Mouse (Mus musculus) midbrain, embryonic 16.5 days (tissue): ENCODE data around the gene Gdpd3. TPM values are rescaled to one million over a fixed set of nuclear protein-coding genes. Genes with fewer than 3 reads are reported as not detected.
"Not testable (repeated sequence)": the region's sequence is repeated elsewhere in the genome, so short reads cannot be mapped to it uniquely, and the experiment has no call there.

ENCODE experiments used
- ATAC-seq: fragments of 200-750 bp; cut with Nextera tagmentation; 2 replicates; pipeline ENCODE4 v1.8.0; 2017; ENCODE audit warnings: moderate TSS enrichment
- H3K27ac ChIP-seq: fragments of 300-500 bp; sonication (generic); 2 replicates; pipeline ENCODE4 v1.5.1; 2014; ENCODE audit warnings: mild to moderate bottlenecking, low read length, mixed read lengths
- H3K27me3 ChIP-seq: fragments of 300-500 bp; sonication (generic); 2 replicates; pipeline ENCODE4 v1.6.1; 2014; ENCODE audit warnings: low read depth, low read length, mixed read lengths; ENCODE audit not compliant: control insufficient read depth, insufficient read depth
- H3K36me3 ChIP-seq: fragments of 300-500 bp; sonication (generic); 2 replicates; pipeline ENCODE4 v1.6.1; 2014; ENCODE audit warnings: mild to moderate bottlenecking, low read length, moderate library complexity, mixed read lengths; ENCODE audit not compliant: control insufficient read depth, insufficient read depth
- H3K4me1 ChIP-seq: fragments of 300-500 bp; sonication (generic); 2 replicates; pipeline ENCODE4 v1.6.1; 2014; ENCODE audit warnings: mild to moderate bottlenecking, low read length, mixed read lengths; ENCODE audit not compliant: control insufficient read depth, insufficient read depth
- H3K4me2 ChIP-seq: fragments of 300-500 bp; sonication (generic); 2 replicates; pipeline ENCODE4 v1.6.1; 2014; ENCODE audit warnings: mild to moderate bottlenecking, low read length, mixed read lengths
- H3K4me3 ChIP-seq: fragments of 300-500 bp; sonication (generic); 2 replicates; pipeline ENCODE4 v1.5.1; 2014; ENCODE audit warnings: low read depth, mild to moderate bottlenecking, low read length, moderate library complexity, mixed read lengths
- H3K9ac ChIP-seq: fragments of 300-500 bp; sonication (generic); 2 replicates; pipeline ENCODE4 v1.6.1; 2014; ENCODE audit warnings: low read depth, low read length, mixed read lengths
- H3K9me3 ChIP-seq: fragments of 300-500 bp; sonication (generic); replicated peaks from 2 replicates; pipeline ENCODE4 v1.6.1; 2014; ENCODE audit warnings: mild to moderate bottlenecking, low read length, mixed read lengths; ENCODE audit not compliant: control insufficient read depth, poor library complexity, severe bottlenecking
- WGBS: fragments of 180-500 bp; shearing (Covaris S2); extraction: QIAGEN DNeasy Blood & Tissue Kit; methylation state at CpG from one replicate; pipeline ENCODE4 v1.1.7; 2014; 5-methylcytosine and 5-hydroxymethylcytosine counted together
- polyA plus RNA-seq: library from polyadenylated mRNA; unstranded; fragments of >200 nt; fragmentation: Nextera tagmentation; extraction: Ambion mirVana; gene quantifications from 2 replicates; pipeline ENCODE4 v1.2.1, GENCODE M21; 2015

Gene Gdpd3
- polyA plus RNA-seq, 1 experiment from 2014 or later = 0.95 TPM

DNA sequence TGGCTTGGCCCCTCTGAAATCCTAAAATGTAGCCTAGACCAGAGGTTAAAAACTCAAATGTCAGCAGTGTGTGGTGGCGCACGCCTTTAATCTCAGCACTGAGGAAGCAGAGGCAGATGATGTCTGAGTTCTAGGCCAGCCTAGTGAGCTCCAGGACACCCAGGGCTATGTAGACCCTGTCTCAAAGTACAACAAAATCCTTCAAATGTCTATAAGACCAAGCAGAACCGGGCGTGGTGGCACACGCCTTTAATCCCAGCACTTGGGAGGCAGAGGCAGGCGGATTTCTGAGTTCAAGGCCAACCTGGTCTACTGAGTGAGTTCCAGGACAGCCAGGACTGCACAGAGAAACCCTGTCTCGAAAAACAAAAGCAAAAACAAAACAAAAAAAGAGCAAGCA lies 13.0 kb downstream of the Gdpd3 start:
- ATAC-seq, H3K36me3 ChIP-seq, H3K9me3 ChIP-seq, H3K4me3 ChIP-seq, H3K27me3 ChIP-seq, H3K9ac ChIP-seq, H3K4me2 ChIP-seq, H3K27ac ChIP-seq: not testable (repeated sequence)
- peaks cover 32% of the 10 kb centered on the region for H3K4me1 ChIP-seq
- 86% methylated on average over 7 of the region's 7 CpGs for WGBS

DNA sequence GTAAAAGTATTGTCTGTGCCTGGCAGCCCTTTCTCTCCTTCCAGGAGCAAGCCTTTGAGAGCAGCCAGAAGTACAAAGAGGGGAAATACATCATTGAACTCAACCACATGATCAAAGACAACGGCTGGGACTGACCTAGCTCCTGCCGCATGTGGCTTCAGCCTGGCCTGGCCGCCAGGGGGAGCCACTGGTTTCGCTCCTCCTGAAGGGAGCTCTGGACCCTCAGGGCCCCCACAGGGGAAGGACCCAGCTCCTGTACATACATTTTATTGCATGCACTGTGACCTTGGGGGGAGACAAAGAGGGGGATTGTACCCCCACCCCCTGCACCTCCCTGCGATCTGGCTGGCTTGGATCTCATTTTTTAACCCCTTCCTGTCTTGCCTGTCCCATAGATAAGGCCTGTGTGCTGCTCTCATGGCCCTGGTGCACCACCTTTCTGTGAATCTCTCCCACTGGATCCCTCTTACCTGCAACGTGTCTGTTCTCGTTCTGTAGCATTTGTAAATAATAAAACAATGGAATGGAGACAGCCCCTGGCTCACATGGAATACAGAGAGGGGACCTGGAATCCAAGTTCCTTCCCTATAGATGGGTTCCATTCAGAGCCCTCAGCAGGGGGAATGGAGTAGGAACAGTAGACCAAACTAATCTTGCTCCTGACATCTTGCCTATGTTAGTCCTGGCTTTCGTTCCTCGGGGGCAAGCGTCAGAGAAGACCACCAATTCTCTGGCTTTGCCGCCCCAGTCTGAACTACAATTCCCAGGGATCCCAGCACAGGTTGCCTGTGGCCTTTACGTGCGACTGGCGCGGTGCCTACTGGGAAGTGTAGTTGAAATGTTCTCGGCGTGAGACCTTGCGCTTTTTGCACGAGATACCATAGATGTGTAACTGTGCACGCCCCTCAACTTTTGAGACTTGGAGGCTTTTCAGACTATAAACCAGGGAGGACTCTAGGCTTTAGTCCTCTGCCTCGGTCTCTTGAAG lies 14.1 kb downstream of the Gdpd3 start:
- ATAC-seq = peak; percentile 77
- H3K4me3 ChIP-seq = peak overlapping the region; percentile 40
- peak overlapping the region; percentile 73 for H3K27ac ChIP-seq
- H3K9ac ChIP-seq = peak overlapping the region; percentile 69
- no peaks in the 10 kb centered on the region for H3K27me3 ChIP-seq
- under 1% methylated on average over 21 of the region's 21 CpGs for WGBS
- H3K36me3 ChIP-seq = peaks cover 11% of the 10 kb centered on the region; the same call in 1 of the 2 replicates
- peak overlapping the region; percentile 73 for H3K4me2 ChIP-seq
- peaks cover 32% of the 10 kb centered on the region for H3K4me1 ChIP-seq
- no peaks in the 10 kb centered on the region for H3K9me3 ChIP-seq

DNA sequence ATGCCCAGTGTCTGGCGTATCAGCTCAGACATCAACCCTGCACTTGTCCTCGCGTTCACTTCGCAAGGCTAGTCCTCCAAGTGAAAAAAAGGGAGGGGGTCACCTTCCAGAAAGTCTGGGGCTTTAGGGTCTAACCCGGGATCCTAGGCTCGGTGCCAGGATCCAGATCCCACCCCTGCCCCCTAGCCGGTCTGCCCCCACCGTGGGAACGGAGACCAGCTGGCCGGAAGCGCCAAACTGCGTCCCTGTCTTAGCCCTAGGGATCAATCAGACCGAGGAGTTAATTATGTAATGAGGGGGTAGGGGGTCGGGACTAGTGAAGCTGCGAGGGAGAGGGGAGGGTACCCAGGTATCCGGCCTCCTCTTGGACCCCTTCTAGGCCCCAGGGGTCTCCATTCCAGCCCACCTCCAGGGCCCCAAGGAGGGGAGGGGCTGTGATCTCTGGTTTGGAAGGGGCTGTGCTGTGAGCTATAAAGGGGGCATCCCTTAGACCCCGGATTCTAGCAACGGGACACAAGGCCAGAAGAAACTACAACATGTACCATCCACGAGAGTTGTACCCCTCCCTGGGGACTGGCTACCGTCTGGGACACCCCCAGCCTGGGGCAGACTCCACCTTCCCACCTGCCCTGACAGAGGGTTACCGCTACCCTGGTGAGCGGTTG lies 15.0 kb downstream of the Gdpd3 start, which contains the start of gene Tbx6:
Gene Tbx6, plus strand, starts transcription at position 513 of the 665 bp plus-strand sequence.
- no peaks in the 10 kb centered on the region for H3K9me3 ChIP-seq
- peak within 1 kb of the TSS; percentile 69 for H3K9ac ChIP-seq
- peak within 1 kb of the TSS; percentile 73 for H3K27ac ChIP-seq
- no peaks in the 10 kb centered on the region for H3K27me3 ChIP-seq
- peak within 1 kb of the TSS; percentile 40 for H3K4me3 ChIP-seq
- H3K36me3 ChIP-seq = peaks cover 14% of the 10 kb centered on the region; the same call in 1 of the 2 replicates
- WGBS = 6% methylated on average over 22 of the region's 22 CpGs
- peaks cover 27% of the 10 kb centered on the region for H3K4me1 ChIP-seq
- peak within 1 kb of the TSS; percentile 73 for H3K4me2 ChIP-seq
- ATAC-seq = peak; percentile 7; the same call in 1 of the 2 replicates

DNA sequence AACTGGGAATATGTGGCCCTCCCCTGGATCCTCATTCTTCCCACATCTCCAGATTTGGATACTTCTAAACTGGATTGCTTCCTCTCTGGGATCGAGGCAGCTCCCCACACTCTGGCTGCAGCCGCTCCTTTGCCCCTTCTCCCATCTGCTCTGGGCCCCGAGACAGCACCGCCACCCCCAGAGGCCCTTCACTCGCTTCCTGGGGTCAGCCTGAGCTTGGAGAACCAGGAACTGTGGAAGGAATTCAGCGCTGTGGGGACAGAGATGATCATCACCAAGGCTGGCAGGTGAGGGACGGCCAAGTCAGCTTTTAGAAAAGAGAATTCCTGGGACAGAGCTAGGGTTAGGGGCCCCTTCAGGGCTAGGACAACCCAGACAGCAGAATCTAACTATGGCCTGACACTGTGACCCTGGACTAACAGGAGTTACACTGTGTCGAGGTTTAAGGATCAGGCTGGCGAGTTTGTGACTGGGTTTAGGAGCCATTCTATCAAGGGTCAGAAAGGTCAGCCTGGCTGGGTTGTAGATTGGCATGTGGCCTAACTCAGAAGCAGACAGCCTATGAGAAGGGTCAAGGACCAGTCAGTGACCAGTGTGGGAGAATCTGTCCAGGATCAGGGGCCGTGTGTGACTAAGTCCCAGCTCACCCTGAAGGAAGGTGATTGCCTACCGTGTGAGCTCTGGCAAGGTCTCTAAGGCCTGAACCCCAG lies 15.7 kb downstream of the Gdpd3 start:
- Histone ChIP-seq H3K4me3 (no peak overlapping the region), H3K27me3 (no peaks in the 10 kb centered on the region), H3K27ac (no peak overlapping the region), H3K4me2 (peak overlapping the region; percentile 73; the same call in 1 of the 2 replicates), H3K9me3 (no peaks in the 10 kb centered on the region), H3K9ac (peak overlapping the region; percentile 69; the same call in 1 of the 2 replicates), H3K4me1 (peaks cover 26% of the 10 kb centered on the region), H3K36me3 (peaks cover 19% of the 10 kb centered on the region)
- 40% methylated on average over 11 of the region's 11 CpGs for WGBS
- ATAC-seq = no peak

DNA sequence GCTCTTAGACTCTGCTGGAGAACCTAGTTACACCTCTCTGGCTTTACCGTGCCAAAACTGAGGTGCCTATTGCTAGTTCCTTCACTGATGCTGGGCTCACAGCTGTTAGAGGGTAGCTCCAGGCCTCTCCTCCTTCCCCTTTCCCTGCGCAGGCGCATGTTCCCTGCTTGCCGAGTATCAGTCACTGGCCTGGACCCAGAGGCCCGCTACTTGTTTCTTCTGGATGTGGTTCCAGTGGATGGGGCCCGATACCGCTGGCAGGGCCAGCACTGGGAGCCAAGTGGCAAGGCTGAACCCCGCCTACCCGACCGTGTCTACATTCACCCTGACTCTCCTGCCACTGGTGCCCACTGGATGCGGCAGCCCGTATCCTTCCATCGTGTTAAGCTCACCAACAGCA lies 16.6 kb downstream of the Gdpd3 start:
- WGBS = 87% methylated on average over 13 of the region's 13 CpGs
- Histone ChIP-seq H3K27ac (no peak overlapping the region), H3K27me3 (no peaks in the 10 kb centered on the region), H3K36me3 (peaks cover 28% of the 10 kb centered on the region), H3K4me3 (no peak overlapping the region), H3K4me2 (no peak overlapping the region), H3K4me1 (peaks cover 19% of the 10 kb centered on the region), H3K9me3 (no peaks in the 10 kb centered on the region), H3K9ac (no peak overlapping the region)
- ATAC-seq = no peak

DNA sequence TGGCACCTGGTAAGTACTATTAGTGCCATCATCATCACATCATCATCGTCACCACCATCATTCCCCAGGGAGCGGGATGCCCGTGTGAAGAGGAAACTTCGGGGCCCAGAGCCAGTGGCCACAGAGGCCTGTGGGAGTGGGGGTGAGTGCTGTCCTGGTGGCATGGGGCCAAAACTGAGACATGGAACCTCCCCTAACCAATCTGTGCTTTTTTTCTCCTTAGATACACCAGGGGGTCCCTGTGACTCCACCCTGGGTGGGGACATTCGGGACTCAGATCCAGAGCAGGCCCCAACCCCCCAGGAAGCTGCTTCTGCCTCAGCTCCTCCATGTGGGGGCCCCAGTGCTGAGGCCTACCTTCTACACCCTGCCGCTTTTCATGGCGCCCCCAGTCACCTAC lies 18.3 kb downstream of the Gdpd3 start:
- ATAC-seq = no peak
- peaks cover 43% of the 10 kb centered on the region for H3K36me3 ChIP-seq
- peaks cover 12% of the 10 kb centered on the region for H3K4me1 ChIP-seq
- no peak overlapping the region for H3K4me3 ChIP-seq
- no peaks in the 10 kb centered on the region for H3K9me3 ChIP-seq
- H3K9ac ChIP-seq = no peak overlapping the region
- 91% methylated on average over 7 of the region's 7 CpGs for WGBS
- H3K27me3 ChIP-seq = no peaks in the 10 kb centered on the region
- H3K4me2 ChIP-seq = no peak overlapping the region
- H3K27ac ChIP-seq = no peak overlapping the region

DNA sequence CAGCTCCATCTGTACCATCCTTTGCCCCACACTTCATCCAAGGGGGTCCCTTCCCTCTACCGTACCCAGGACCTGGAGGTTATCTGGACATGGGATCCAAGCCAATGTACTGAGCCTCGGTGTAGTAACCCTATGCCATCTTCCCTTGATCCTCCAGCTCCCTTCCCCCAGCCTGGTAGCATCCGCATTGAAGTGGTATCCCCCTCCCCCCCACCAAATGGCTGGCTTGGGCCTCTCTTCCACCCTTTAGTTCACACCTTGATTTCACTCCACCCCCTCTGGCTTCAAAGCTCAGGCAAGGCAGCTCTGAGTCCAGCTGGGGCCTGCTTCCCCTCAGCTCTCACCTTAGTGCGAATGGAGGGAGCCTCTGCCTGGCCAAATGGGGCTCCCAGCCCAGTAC lies 18.9 kb downstream of the Gdpd3 start:
- H3K4me2 ChIP-seq = no peak overlapping the region
- H3K27me3 ChIP-seq = no peaks in the 10 kb centered on the region
- ATAC-seq = no peak
- no peaks in the 10 kb centered on the region for H3K9me3 ChIP-seq
- no peak overlapping the region for H3K27ac ChIP-seq
- no peak overlapping the region for H3K9ac ChIP-seq
- 90% methylated on average over 4 of the region's 4 CpGs for WGBS
- H3K4me3 ChIP-seq = no peak overlapping the region
- peaks cover 6% of the 10 kb centered on the region for H3K4me1 ChIP-seq
- H3K36me3 ChIP-seq = peaks cover 44% of the 10 kb centered on the region

DNA sequence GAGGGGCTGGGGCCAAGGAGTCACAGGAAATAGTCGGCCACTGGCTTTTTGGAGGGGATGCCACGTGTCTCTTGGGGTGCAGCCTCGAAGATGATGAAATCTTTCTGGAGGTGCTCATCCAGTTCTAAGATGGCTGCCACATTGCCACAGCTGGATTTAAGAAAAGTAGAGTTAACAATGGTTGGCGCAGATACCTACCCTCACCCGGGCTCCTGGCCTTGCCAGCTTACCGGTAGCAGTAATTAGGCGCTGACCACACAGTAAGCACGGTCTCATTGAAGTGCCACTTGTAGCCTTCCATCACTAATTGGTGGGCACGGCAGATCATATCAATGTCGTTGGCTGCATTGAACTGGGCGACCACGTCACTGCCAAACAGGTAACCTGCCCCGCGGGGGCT lies 20.0 kb downstream of the Gdpd3 start:
- no peak overlapping the region for H3K27ac ChIP-seq
- H3K9me3 ChIP-seq = no peaks in the 10 kb centered on the region
- WGBS = 93% methylated on average over 14 of the region's 14 CpGs
- ATAC-seq = no peak
- H3K4me3 ChIP-seq = no peak overlapping the region
- no peak overlapping the region for H3K9ac ChIP-seq
- H3K4me2 ChIP-seq = no peak overlapping the region
- H3K4me1 ChIP-seq = peaks cover 9% of the 10 kb centered on the region
- H3K36me3 ChIP-seq = peaks cover 44% of the 10 kb centered on the region
- H3K27me3 ChIP-seq = no peaks in the 10 kb centered on the region
